Mouse (Mus musculus) forebrain, embryonic 16.5 days (tissue): ENCODE results near the gene Crygs. TPM values are rescaled to one million over a fixed set of nuclear protein-coding genes. Genes with fewer than 3 reads are reported as not detected.

ENCODE experiments used
- ATAC-seq: fragments of 200-750 bp; cut with Nextera tagmentation; 2 replicates; pipeline ENCODE4 v1.8.0; 2017; ENCODE audit warnings: mild to moderate bottlenecking, moderate library complexity
- H3K27ac ChIP-seq: fragments of 300-500 bp; sonication (generic); 2 replicates; pipeline ENCODE4 v1.5.1; 2014; ENCODE audit warnings: low read length, control low read depth
- H3K27me3 ChIP-seq: fragments of 300-500 bp; sonication (generic); replicated peaks from 2 replicates; pipeline ENCODE4 v1.6.1; 2014; ENCODE audit warnings: low read length; ENCODE audit not compliant: control insufficient read depth, insufficient read depth
- H3K36me3 ChIP-seq: fragments of 300-500 bp; sonication (generic); 2 replicates; pipeline ENCODE4 v1.6.1; 2014; ENCODE audit not compliant: control insufficient read depth, insufficient read depth
- H3K4me1 ChIP-seq: fragments of 300-500 bp; sonication (generic); replicated peaks from 2 replicates; pipeline ENCODE4 v1.6.1; 2014; ENCODE audit warnings: low read length; ENCODE audit not compliant: control insufficient read depth, insufficient read depth
- H3K4me2 ChIP-seq: fragments of 300-500 bp; sonication (generic); 2 replicates; pipeline ENCODE4 v1.6.1; 2014; ENCODE audit warnings: mild to moderate bottlenecking, low read length, control low read depth
- H3K4me3 ChIP-seq: fragments of 300-500 bp; sonication (generic); replicated peaks from 2 replicates; pipeline ENCODE4 v1.5.1; 2014; ENCODE audit warnings: mild to moderate bottlenecking, low read length, control low read depth
- H3K9ac ChIP-seq: fragments of 300-500 bp; sonication (generic); replicated peaks from 2 replicates; pipeline ENCODE4 v1.6.1; 2014; ENCODE audit warnings: low read depth, low read length, control low read depth
- H3K9me3 ChIP-seq: fragments of 300-500 bp; sonication (generic); 2 replicates; pipeline ENCODE4 v1.6.1; 2016; ENCODE audit warnings: low read length; ENCODE audit not compliant: control insufficient read depth
- WGBS: fragments of 180-500 bp; shearing (Covaris S2); extraction: QIAGEN DNeasy Blood & Tissue Kit; methylation state at CpG from one replicate; pipeline ENCODE4 v1.1.7; 2014; 5-methylcytosine and 5-hydroxymethylcytosine counted together
- polyA plus RNA-seq: library from polyadenylated mRNA; unstranded; fragments of >200 nt; fragmentation: Nextera tagmentation; extraction: Ambion mirVana; gene quantifications from 2 replicates; pipeline ENCODE4 v1.2.1, GENCODE M21; 2015

Crygs gene
- polyA plus RNA-seq, 1 experiment from 2014 or later, result not detected

DNA sequence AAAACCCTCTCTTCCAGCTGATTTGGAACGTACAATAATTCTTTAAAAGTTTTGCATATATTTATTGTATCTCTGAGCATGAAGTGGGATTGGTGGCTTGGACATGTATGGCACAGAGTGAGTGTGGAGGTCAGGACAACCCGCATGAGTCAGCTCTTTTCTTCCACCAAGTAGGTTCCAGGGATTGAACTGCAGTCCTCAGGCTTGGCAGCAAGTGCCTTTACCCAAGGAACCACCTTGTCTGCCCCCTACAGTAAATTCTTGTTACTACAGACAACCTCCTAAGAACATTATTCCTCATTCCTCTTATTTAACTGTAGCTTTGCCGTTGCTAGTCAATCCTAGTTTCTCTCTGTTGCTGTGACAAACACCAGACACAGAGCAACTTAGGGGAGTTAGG, 44.0 kb downstream of the Crygs start:
- H3K27ac ChIP-seq, result no peak overlapping the region
- ATAC-seq, result no peak
- H3K9ac ChIP-seq, result no peak overlapping the region
- no peaks in the 10 kb centered on the region for H3K27me3 ChIP-seq
- WGBS, result 95% methylated on average over 3 of the region's 3 CpGs
- H3K36me3 ChIP-seq, result no peaks in the 10 kb centered on the region
- H3K4me3 ChIP-seq, result no peak overlapping the region
- H3K9me3 ChIP-seq, result no peaks in the 10 kb centered on the region
- no peak overlapping the region for H3K4me2 ChIP-seq
- H3K4me1 ChIP-seq, result no peaks in the 10 kb centered on the region

GRCm38 (mm10) chr16:22766738-22767211, 44.6 kb downstream of the Crygs start:
- H3K4me1 ChIP-seq, result no peaks in the 10 kb centered on the region
- H3K36me3 ChIP-seq, result no peaks in the 10 kb centered on the region
- H3K27ac ChIP-seq, result no peak overlapping the region
- no peak for ATAC-seq
- no peaks in the 10 kb centered on the region for H3K9me3 ChIP-seq
- H3K27me3 ChIP-seq, result no peaks in the 10 kb centered on the region
- no peak overlapping the region for H3K9ac ChIP-seq
- WGBS, result 83% methylated on average over 16 of the region's 16 CpGs
- no peak overlapping the region for H3K4me3 ChIP-seq
- H3K4me2 ChIP-seq, result no peak overlapping the region

- H3K4me1 ChIP-seq, result no peaks in the 10 kb centered on the region
- H3K27ac ChIP-seq, result no peak overlapping the region
- no peaks in the 10 kb centered on the region for H3K36me3 ChIP-seq
- H3K4me3 ChIP-seq, result no peak overlapping the region
- no peak overlapping the region for H3K4me2 ChIP-seq
- 82% methylated on average over 7 of the region's 7 CpGs for WGBS
- no peak for ATAC-seq
- peaks cover under 1% of the 10 kb centered on the region; the same call in 1 of the 2 replicates for H3K9me3 ChIP-seq
- H3K27me3 ChIP-seq, result no peaks in the 10 kb centered on the region
- no peak overlapping the region for H3K9ac ChIP-seq
Measured at GRCm38 (mm10) chr16:22765531-22765930, 45.8 kb downstream of the Crygs start.

Other genes with a start within 250 kb of the Crygs start
- gene Dgkg, start 154.4 kb downstream of the Crygs start, polyA plus RNA-seq, result 6.5 and 6.6 TPM in 2 replicates
- 22.2 and 26.4 TPM in 2 replicates for gene Tbccd1, start 46.1 kb upstream of the Crygs start, polyA plus RNA-seq
- gene Dnajb11, start 46.3 kb upstream of the Crygs start, polyA plus RNA-seq, result 83.4 and 85.7 TPM in 2 replicates
- gene Ahsg, start 79.7 kb upstream of the Crygs start, polyA plus RNA-seq, result 0.25 TPM in 1 of 2 replicates, not detected in the other
- gene Fetub, start 106.8 kb upstream of the Crygs start, polyA plus RNA-seq, result not detected in 2 replicates
- gene Hrg, start 139.5 kb upstream of the Crygs start, polyA plus RNA-seq, result not detected in 2 replicates
- gene Kng2, start 217.9 kb upstream of the Crygs start, polyA plus RNA-seq, result not detected in 2 replicates
- not detected in 2 replicates for gene Kng1, start 246.3 kb upstream of the Crygs start, polyA plus RNA-seq